Mouse (Mus musculus) cortical plate, adult 2 months (tissue): ENCODE data around the gene Svep1. TPM values are rescaled to one million over a fixed set of nuclear protein-coding genes. Genes with fewer than 3 reads are reported as not detected.

Experiments used
- H3K27ac ChIP-seq: fragments of 200-500 bp; 2 replicates; pipeline ENCODE4 v1.5.1; 2012; ENCODE audit warnings: low read length, control low read depth, inconsistent platforms; ENCODE audit not compliant: insufficient read depth
- H3K4me1 ChIP-seq: fragments of 200-500 bp; 2 replicates; pipeline ENCODE4 v1.6.1; 2011; ENCODE audit warnings: low read length; ENCODE audit not compliant: control insufficient read depth, insufficient read depth
- H3K4me3 ChIP-seq: fragments of 200-500 bp; 2 replicates; pipeline ENCODE4 v1.5.1; 2011; ENCODE audit warnings: mild to moderate bottlenecking, low read length, control low read depth; ENCODE audit not compliant: insufficient read depth
- CTCF ChIP-seq: fragments of 200-500 bp; IDR thresholded peaks from 2 replicates; pipeline ENCODE4 v1.5.1; 2011; ENCODE audit warnings: mild to moderate bottlenecking, control low read depth, low read length; ENCODE audit not compliant: insufficient read depth; ENCODE audit errors: extremely low read depth
- POLR2A ChIP-seq: fragments of 200-500 bp; IDR thresholded peaks from 2 replicates; pipeline ENCODE4 v1.6.1; 2011; ENCODE audit warnings: mild to moderate bottlenecking, low read length, control low read depth; ENCODE audit not compliant: insufficient read depth; ENCODE audit errors: extremely low read depth
- polyA plus RNA-seq: library from polyadenylated mRNA; depleted of rRNA; stranded (reverse); fragments of >200 nt; gene quantifications from 2 replicates; pipeline ENCODE4 v1.2.3, GENCODE M21; 2012

The Svep1 gene
- polyA plus RNA-seq, 1 experiment = 0.31 TPM

- H3K4me1 ChIP-seq = no peaks in the 10 kb centered on the region
- H3K4me3 ChIP-seq = no peak overlapping the region
- no peak overlapping the region for H3K27ac ChIP-seq
- TF ChIP-seq POLR2A (no peak), CTCF (no peak)
Observed at GRCm38 (mm10) chr4:58139764-58140556, 66.7 kb downstream of the Svep1 start.

GRCm38 (mm10) chr4:58139241-58139640 lies 67.4 kb downstream of the Svep1 start:
- no peaks in the 10 kb centered on the region for H3K4me1 ChIP-seq
- no peak overlapping the region for H3K4me3 ChIP-seq
- no peak overlapping the region for H3K27ac ChIP-seq
- TF ChIP-seq CTCF (no peak), POLR2A (no peak)

- H3K4me1 ChIP-seq = no peaks in the 10 kb centered on the region
- H3K4me3 ChIP-seq = no peak overlapping the region
- TF ChIP-seq POLR2A (no peak), CTCF (no peak)
- no peak overlapping the region for H3K27ac ChIP-seq
Observed at GRCm38 (mm10) chr4:58133610-58134309, 72.9 kb downstream of the Svep1 start.

GRCm38 (mm10) chr4:58129844-58130243 lies 76.8 kb downstream of the Svep1 start:
- Histone ChIP-seq H3K4me1 (no peaks in the 10 kb centered on the region), H3K27ac (no peak overlapping the region), H3K4me3 (no peak overlapping the region)
- TF ChIP-seq POLR2A (no peak), CTCF (no peak)

GRCm38 (mm10) chr4:58127024-58127423 lies 79.6 kb downstream of the Svep1 start:
- TF ChIP-seq POLR2A (no peak), CTCF (no peak)

GRCm38 (mm10) chr4:58115452-58115851 lies 91.2 kb downstream of the Svep1 start:
- H3K4me1 ChIP-seq = no peaks in the 10 kb centered on the region
- no peak overlapping the region for H3K4me3 ChIP-seq
- H3K27ac ChIP-seq = no peak overlapping the region
- TF ChIP-seq CTCF (no peak), POLR2A (no peak)

More at GRCm38 (mm10) chr4:58127024-58127423, 79.6 kb downstream of the Svep1 start:
- Histone ChIP-seq H3K27ac (no peak overlapping the region), H3K4me3 (no peak overlapping the region), H3K4me1 (no peaks in the 10 kb centered on the region)

GRCm38 (mm10) chr4:58111008-58111407 lies 95.7 kb downstream of the Svep1 start:
- Histone ChIP-seq H3K4me1 (no peaks in the 10 kb centered on the region), H3K27ac (no peak overlapping the region), H3K4me3 (no peak overlapping the region)
- TF ChIP-seq CTCF = no peak
- no peak for TF ChIP-seq POLR2A

GRCm38 (mm10) chr4:58109793-58110192 lies 96.9 kb downstream of the Svep1 start:
- TF ChIP-seq CTCF (no peak), POLR2A (no peak)
- Histone ChIP-seq H3K4me3 (no peak overlapping the region), H3K27ac (no peak overlapping the region), H3K4me1 (no peaks in the 10 kb centered on the region)

- Histone ChIP-seq H3K4me3 (no peak overlapping the region), H3K4me1 (no peaks in the 10 kb centered on the region), H3K27ac (no peak overlapping the region)
- TF ChIP-seq CTCF (no peak), POLR2A (no peak)
Observed at GRCm38 (mm10) chr4:58108364-58108763, 98.3 kb downstream of the Svep1 start.

GRCm38 (mm10) chr4:58097732-58098131 lies 108.9 kb downstream of the Svep1 start:
- Histone ChIP-seq H3K4me3 (no peak overlapping the region), H3K4me1 (no peaks in the 10 kb centered on the region), H3K27ac (no peak overlapping the region)
- no peak for TF ChIP-seq POLR2A
- no peak for TF ChIP-seq CTCF
